Mouse (Mus musculus): ENCODE data around the gene Fndc8.

- TF ChIP-seq CTCF (IDR thresholded peaks at IDR 0.05) (no peak), POLR2A (IDR thresholded peaks at IDR 0.05; ENCODE audit: insufficient read depth, low read depth, low read length) (no peak)
These were observed 3.4 kb upstream of the Fndc8 start for GRCm38 (mm10) chr11:82888491-82888946.
